Mouse (Mus musculus) stomach, postnatal 0 days (tissue): ENCODE data around the gene Pla2g12b. TPM values are rescaled to one million over a fixed set of nuclear protein-coding genes. Genes with fewer than 3 reads are reported as not detected.

Source experiments
- ATAC-seq: fragments of 200-750 bp; cut with Nextera tagmentation; 2 replicates; pipeline ENCODE4 v1.8.0; 2017; ENCODE audit not compliant: low FRiP score, low TSS enrichment
- DNase-seq: peaks from one replicate; pipeline ENCODE4 v3.0.0-alpha.2; 2016; ENCODE audit warnings: low spot score
- H3K27ac ChIP-seq: fragments of 300-500 bp; sonication (generic); replicated peaks from 2 replicates; pipeline ENCODE4 v1.5.1; 2014; ENCODE audit warnings: mild to moderate bottlenecking, control low read depth
- H3K27me3 ChIP-seq: fragments of 300-500 bp; sonication (generic); 2 replicates; pipeline ENCODE4 v1.6.1; 2014; ENCODE audit warnings: low read length; ENCODE audit not compliant: control insufficient read depth, insufficient read depth
- H3K36me3 ChIP-seq: fragments of 300-500 bp; sonication (generic); 2 replicates; pipeline ENCODE4 v1.6.1; 2014; ENCODE audit warnings: low read length, mixed read lengths; ENCODE audit not compliant: control insufficient read depth, insufficient read depth
- H3K4me1 ChIP-seq: fragments of 300-500 bp; sonication (generic); replicated peaks from 2 replicates; pipeline ENCODE4 v1.6.1; 2014; ENCODE audit warnings: antibody characterized with exemption; ENCODE audit not compliant: control insufficient read depth, insufficient read depth
- H3K4me2 ChIP-seq: fragments of 300-500 bp; sonication (generic); replicated peaks from 2 replicates; pipeline ENCODE4 v1.6.1; 2014; ENCODE audit warnings: low read depth, mild to moderate bottlenecking, control low read depth, moderate library complexity
- H3K4me3 ChIP-seq: fragments of 300-500 bp; sonication (generic); 2 replicates; pipeline ENCODE4 v1.5.1; 2014; ENCODE audit warnings: low read depth, low read length, control low read depth
- H3K9ac ChIP-seq: fragments of 300-500 bp; sonication (generic); 2 replicates; pipeline ENCODE4 v1.6.1; 2014; ENCODE audit warnings: mild to moderate bottlenecking, low read length, control low read depth, mixed read lengths
- H3K9me3 ChIP-seq: fragments of 300-500 bp; sonication (generic); 2 replicates; pipeline ENCODE4 v1.6.1; 2016; ENCODE audit warnings: low read length; ENCODE audit not compliant: control insufficient read depth
- CTCF ChIP-seq: IDR thresholded peaks from 2 replicates; pipeline ENCODE4 v1.5.1; 2016; ENCODE audit warnings: antibody characterized with exemption, low read depth, mild to moderate bottlenecking, moderate library complexity
- EP300 ChIP-seq: optimal IDR thresholded peaks from 2 replicates; pipeline ENCODE3; 2016; ENCODE audit warnings: antibody characterized with exemption
- WGBS: fragments of 180-500 bp; shearing (Covaris S2); extraction: QIAGEN DNeasy Blood & Tissue Kit; methylation state at CpG from one replicate; pipeline ENCODE4 v1.1.7; 2014; 5-methylcytosine and 5-hydroxymethylcytosine counted together
- polyA plus RNA-seq: library from polyadenylated mRNA; unstranded; fragments of >200 nt; fragmentation: Nextera tagmentation; extraction: Ambion mirVana; gene quantifications from 2 replicates; pipeline ENCODE4 v1.2.1, GENCODE M21; 2015

The Pla2g12b gene
- polyA plus RNA-seq, 1 experiment from 2014 or later = 34.6 TPM

DNA sequence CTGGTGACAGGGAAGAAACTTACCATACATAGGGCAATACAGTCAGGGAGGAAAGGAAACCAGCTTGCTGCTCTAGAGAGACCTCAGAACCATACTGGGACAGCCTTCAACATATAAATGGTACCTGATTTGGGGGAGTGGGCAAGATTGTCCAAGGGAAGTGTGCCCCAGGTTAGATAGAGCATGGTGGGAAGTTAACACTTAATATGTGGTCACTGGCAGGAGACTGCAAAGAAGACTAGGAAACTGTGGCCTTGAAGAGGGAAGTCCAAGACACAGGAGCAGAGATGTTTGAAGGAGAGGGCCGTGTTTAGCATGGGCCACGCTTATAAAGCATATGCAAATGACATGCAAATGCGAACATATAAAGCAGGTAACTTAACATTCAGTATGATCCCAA is 40.6 kb downstream of the Pla2g12b start:
- ATAC-seq (no peak), DNase-seq (no peak)
- Histone ChIP-seq H3K36me3 (0 out of 2 replicates have a peak, but pooled peaks cover 3% of the 10 kb centered on the region), H3K4me3 (no peak overlapping the region), H3K9ac (no peak overlapping the region), H3K9me3 (no peaks in the 10 kb centered on the region), H3K27ac (no peak overlapping the region), H3K27me3 (no peaks in the 10 kb centered on the region), H3K4me2 (no peak overlapping the region), H3K4me1 (peaks cover 3% of the 10 kb centered on the region; the same call in 1 of the 2 replicates)
- 76% methylated on average over 3 of the region's 3 CpGs for whole genome bisulfite sequencing
- TF ChIP-seq CTCF (no peak), EP300 (no peak)

DNA sequence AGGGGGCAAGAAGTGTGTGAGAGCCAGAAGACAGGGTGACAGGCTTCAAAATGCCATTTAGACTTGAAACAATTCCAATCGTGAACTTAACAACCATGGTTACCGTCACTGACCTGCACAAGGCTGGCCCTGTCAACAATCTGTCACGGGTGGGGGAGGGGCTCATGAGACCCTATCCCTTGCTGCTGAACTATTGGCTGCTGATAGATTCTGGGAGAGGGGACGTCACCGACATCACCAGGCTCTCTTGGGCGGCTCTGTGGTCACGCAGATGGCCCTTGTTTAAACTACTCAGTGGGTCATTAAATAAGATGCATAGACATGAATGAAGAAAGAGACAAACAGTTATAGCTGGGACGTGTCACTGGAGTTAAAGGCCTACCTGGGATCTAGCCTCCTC is 41.2 kb downstream of the Pla2g12b start:
- Histone ChIP-seq H3K27me3 (no peaks in the 10 kb centered on the region), H3K36me3 (0 out of 2 replicates have a peak, but pooled peaks cover 3% of the 10 kb centered on the region), H3K4me1 (peaks cover 3% of the 10 kb centered on the region; the same call in 1 of the 2 replicates), H3K27ac (no peak overlapping the region), H3K4me3 (no peak overlapping the region), H3K9me3 (no peaks in the 10 kb centered on the region), H3K4me2 (no peak overlapping the region), H3K9ac (no peak overlapping the region)
- TF ChIP-seq CTCF = no peak
- TF ChIP-seq EP300 = no peak
- ATAC-seq = no peak
- DNase-seq = no peak
- 42% methylated on average over 8 of the region's 8 CpGs for WGBS

DNA sequence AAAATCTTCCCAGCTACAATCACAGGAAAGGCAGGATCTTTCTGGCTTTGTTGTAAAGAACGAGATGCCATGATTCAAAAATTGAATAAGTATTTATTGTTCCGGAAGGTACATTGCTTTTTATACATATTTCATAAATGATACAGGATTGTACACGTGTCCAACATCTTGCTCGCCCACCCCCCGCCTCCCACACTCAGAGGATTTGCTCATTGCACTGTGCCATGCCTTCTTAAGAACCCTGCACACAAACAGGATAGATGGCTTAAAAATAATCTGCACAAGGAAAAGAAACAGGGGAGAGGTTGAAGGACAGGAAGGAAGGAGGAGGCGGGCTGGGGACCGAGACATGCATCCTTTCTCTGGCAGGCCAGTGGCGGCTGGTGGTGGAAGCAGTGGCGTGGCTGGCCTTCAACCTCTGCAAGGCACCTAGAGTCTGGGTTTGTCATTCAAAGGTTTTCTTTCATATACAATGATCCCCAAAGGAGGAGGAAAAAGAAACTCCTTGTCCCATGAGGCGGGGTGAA is 43.5 kb downstream of the Pla2g12b start:
- H3K27ac ChIP-seq = no peak overlapping the region
- H3K4me3 ChIP-seq = no peak overlapping the region
- no peak for TF ChIP-seq EP300
- TF ChIP-seq CTCF = no peak
- no peak overlapping the region for H3K9ac ChIP-seq
- no peaks in the 10 kb centered on the region for H3K9me3 ChIP-seq
- 0 out of 2 replicates have a peak, but pooled peaks cover 3% of the 10 kb centered on the region for H3K36me3 ChIP-seq
- no peak overlapping the region for H3K4me2 ChIP-seq
- no peak for ATAC-seq
- no peak for DNase-seq
- H3K27me3 ChIP-seq = no peaks in the 10 kb centered on the region
- no peaks in the 10 kb centered on the region for H3K4me1 ChIP-seq
- WGBS = 82% methylated on average over 10 of the region's 10 CpGs

DNA sequence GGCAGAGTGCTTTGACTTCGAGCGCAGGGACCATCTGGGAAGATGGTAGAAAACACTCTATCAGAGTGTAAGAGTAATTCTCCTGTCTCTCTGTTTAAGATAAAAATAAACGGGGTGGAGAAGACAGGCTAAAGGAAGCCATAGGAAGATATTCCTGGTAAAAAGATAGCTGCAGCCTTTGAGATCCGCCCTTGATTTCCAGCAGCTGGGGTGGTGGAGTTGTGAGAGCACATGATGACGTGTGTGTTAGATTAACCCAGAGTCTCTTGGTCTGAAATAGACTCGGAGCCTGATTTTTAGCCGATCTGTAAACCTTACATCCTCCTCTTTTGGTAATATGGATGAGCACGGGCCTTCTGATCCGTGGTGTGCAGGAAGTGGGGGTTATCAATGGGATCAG is 44.1 kb downstream of the Pla2g12b start:
- Histone ChIP-seq H3K9ac (no peak overlapping the region), H3K36me3 (0 out of 2 replicates have a peak, but pooled peaks cover 3% of the 10 kb centered on the region), H3K9me3 (no peaks in the 10 kb centered on the region), H3K4me1 (no peaks in the 10 kb centered on the region), H3K27me3 (no peaks in the 10 kb centered on the region), H3K4me3 (no peak overlapping the region), H3K4me2 (no peak overlapping the region), H3K27ac (no peak overlapping the region)
- TF ChIP-seq CTCF = no peak
- no peak for TF ChIP-seq EP300
- no peak for DNase-seq
- no peak for ATAC-seq
- WGBS = 64% methylated on average over 9 of the region's 9 CpGs

DNA sequence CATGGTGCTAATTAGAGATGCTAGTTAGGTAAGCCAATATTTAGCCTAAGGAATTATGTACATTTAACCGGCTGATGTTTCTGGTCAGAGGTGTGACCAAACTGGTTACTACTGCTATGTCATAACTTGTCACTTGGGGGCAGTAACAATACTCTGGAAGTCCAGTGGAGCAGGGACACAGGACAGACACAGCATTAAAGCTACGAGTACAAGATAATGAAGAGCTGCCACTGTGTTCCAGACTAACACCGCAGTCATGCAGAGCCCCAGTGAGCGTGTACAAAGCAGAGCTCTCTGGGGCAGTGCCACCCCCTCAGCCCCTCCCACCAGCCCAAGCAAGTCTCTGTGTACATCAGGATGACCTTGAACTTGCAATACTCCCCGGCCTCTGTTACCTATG is 48.4 kb downstream of the Pla2g12b start:
- H3K36me3 ChIP-seq = 0 out of 2 replicates have a peak, but pooled peaks cover 3% of the 10 kb centered on the region
- no peak for TF ChIP-seq EP300
- peak; percentile 78 for TF ChIP-seq CTCF
- H3K4me2 ChIP-seq = no peak overlapping the region
- no peaks in the 10 kb centered on the region for H3K4me1 ChIP-seq
- WGBS = 48% methylated on average over 5 of the region's 5 CpGs
- no peak overlapping the region for H3K9ac ChIP-seq
- no peaks in the 10 kb centered on the region for H3K9me3 ChIP-seq
- ATAC-seq (peak; percentile 63), DNase-seq (no peak)
- H3K4me3 ChIP-seq = no peak overlapping the region
- no peak overlapping the region for H3K27ac ChIP-seq
- no peaks in the 10 kb centered on the region for H3K27me3 ChIP-seq

DNA sequence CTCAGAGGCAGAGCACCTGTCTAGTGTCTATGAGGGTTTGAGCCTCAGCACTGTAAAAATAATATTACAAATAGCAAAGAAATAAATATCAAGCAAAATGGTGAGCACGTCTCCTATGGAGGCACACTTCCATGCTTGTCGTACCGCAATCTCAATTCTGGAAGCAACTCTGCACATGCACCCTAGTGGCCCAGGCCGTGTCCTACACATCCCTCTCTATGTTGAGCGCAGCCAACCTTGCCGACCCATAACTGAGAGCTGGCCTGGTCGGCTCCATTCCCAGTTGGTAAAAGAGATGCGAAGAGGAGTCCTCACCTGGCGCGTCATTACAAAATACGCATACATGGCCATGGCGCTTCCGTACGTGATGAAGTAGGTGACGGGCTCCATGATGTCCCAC is 51.2 kb downstream of the Pla2g12b start:
- H3K4me1 ChIP-seq = no peaks in the 10 kb centered on the region
- H3K36me3 ChIP-seq = no peaks in the 10 kb centered on the region
- no peak overlapping the region for H3K9ac ChIP-seq
- H3K27me3 ChIP-seq = no peaks in the 10 kb centered on the region
- TF ChIP-seq EP300 = no peak
- TF ChIP-seq CTCF = peak; percentile 18; the same call in 1 of the 2 replicates
- H3K27ac ChIP-seq = no peak overlapping the region
- H3K9me3 ChIP-seq = no peaks in the 10 kb centered on the region
- no peak for ATAC-seq
- DNase-seq = no peak
- H3K4me2 ChIP-seq = no peak overlapping the region
- no peak overlapping the region for H3K4me3 ChIP-seq
- WGBS = 97% methylated on average over 15 of the region's 15 CpGs
